Mouse (Mus musculus) spleen, adult 2 months (tissue): ENCODE measurements at regions not wholly inside any gene's neighbourhood (a gene's known extent, or its start where the extent isn't known, plus 50 kb on each side); places are given as distances from the start of the nearest gene placed in this dataset.

Experiments used
- CTCF ChIP-seq: fragments of 200-500 bp; IDR thresholded peaks from 2 replicates; pipeline ENCODE4 v1.5.1; 2011; ENCODE audit warnings: mild to moderate bottlenecking, inconsistent platforms; ENCODE audit not compliant: insufficient read depth, insufficient read length, insufficient replicate concordance; ENCODE audit errors: extremely low read depth
- POLR2A ChIP-seq: fragments of 200-500 bp; IDR thresholded peaks from 2 replicates; pipeline ENCODE4 v1.6.1; 2011; ENCODE audit warnings: low read depth, low read length, inconsistent platforms

DNA sequence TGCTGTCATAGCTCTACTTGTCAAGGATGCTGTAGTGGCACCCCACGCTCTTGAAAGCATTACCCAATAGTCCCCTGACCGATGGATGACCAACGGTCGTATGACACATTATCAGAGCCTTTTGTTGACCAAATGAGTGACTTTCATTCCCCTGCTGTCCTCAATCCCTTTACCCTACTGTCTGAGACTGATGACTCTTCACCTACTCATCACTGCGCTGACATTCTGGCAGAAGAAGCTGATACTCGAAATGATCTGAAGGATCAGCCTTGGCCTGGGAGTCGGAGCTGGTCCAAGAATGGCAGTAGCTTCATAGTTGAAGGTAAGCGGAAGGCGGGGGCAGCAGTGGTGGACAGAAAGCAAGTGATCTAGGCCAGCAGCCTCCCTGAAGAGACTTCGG is 87.7 kb upstream of the Plcl2 start:
- TF ChIP-seq CTCF (no peak), POLR2A (no peak)
